Mouse (Mus musculus): ENCODE data around the gene C2cd2. TPM values are rescaled to one million over a fixed set of nuclear protein-coding genes. Genes with fewer than 3 reads are reported as not detected.

C2cd2 gene
- polyA plus RNA-seq, 1 experiment from 2014 or later = 14.7 TPM

- Histone ChIP-seq H3K4me2 (no peak overlapping the region), H3K4me1 (replicated peaks) (no peaks in the 10 kb centered on the region), H3K9me3 (no peaks in the 10 kb centered on the region), H3K27me3 (no peaks in the 10 kb centered on the region), H3K36me3 (no peaks in the 10 kb centered on the region), H3K9ac (no peak overlapping the region), H3K4me3 (no peak overlapping the region), H3K27ac (replicated peaks) (no peak overlapping the region)
- 90% methylated on average over 1 of the region's 1 CpGs for WGBS
- no peak for ATAC-seq (ENCODE audit: low read depth)
These were observed 53.0 kb downstream of the C2cd2 start for GRCm38 (mm10) chr16:97909356-97909755.

GRCm38 (mm10) chr16:97907496-97907895 lies 54.9 kb downstream of the C2cd2 start:
- 83% methylated on average over 6 of the region's 6 CpGs for WGBS

GRCm38 (mm10) chr16:97906337-97906736 lies 56.1 kb downstream of the C2cd2 start:
- no peak for ATAC-seq (ENCODE audit: low read depth)
- H3K4me1 ChIP-seq (replicated peaks) = no peaks in the 10 kb centered on the region
- no peaks in the 10 kb centered on the region for H3K9me3 ChIP-seq
- H3K4me2 ChIP-seq = no peak overlapping the region
- no peaks in the 10 kb centered on the region for H3K27me3 ChIP-seq
- no peaks in the 10 kb centered on the region for H3K36me3 ChIP-seq
- H3K9ac ChIP-seq = no peak overlapping the region
- H3K4me3 ChIP-seq = no peak overlapping the region
- H3K27ac ChIP-seq (replicated peaks) = no peak overlapping the region

More at GRCm38 (mm10) chr16:97907496-97907895, 54.9 kb downstream of the C2cd2 start:
- Histone ChIP-seq H3K9ac (no peak overlapping the region), H3K4me3 (no peak overlapping the region), H3K4me2 (no peak overlapping the region), H3K36me3 (no peaks in the 10 kb centered on the region), H3K9me3 (no peaks in the 10 kb centered on the region), H3K27ac (replicated peaks) (no peak overlapping the region), H3K4me1 (replicated peaks) (no peaks in the 10 kb centered on the region), H3K27me3 (no peaks in the 10 kb centered on the region)
- ATAC-seq (ENCODE audit: low read depth) = no peak

- H3K27ac ChIP-seq (replicated peaks) = no peak overlapping the region
- ATAC-seq (ENCODE audit: low read depth) = no peak
- 82% methylated on average over 2 of the region's 2 CpGs for WGBS
- no peaks in the 10 kb centered on the region for H3K9me3 ChIP-seq
- no peak overlapping the region for H3K9ac ChIP-seq
- no peak overlapping the region for H3K4me2 ChIP-seq
- no peaks in the 10 kb centered on the region for H3K4me1 ChIP-seq (replicated peaks)
- H3K27me3 ChIP-seq = no peaks in the 10 kb centered on the region
- no peaks in the 10 kb centered on the region for H3K36me3 ChIP-seq
- no peak overlapping the region for H3K4me3 ChIP-seq
These were observed 56.9 kb downstream of the C2cd2 start for GRCm38 (mm10) chr16:97905449-97905991.

- Histone ChIP-seq H3K4me2 (no peak overlapping the region), H3K27me3 (no peaks in the 10 kb centered on the region), H3K27ac (replicated peaks) (no peak overlapping the region), H3K9ac (no peak overlapping the region), H3K9me3 (no peaks in the 10 kb centered on the region), H3K4me3 (no peak overlapping the region), H3K36me3 (no peaks in the 10 kb centered on the region), H3K4me1 (replicated peaks) (no peaks in the 10 kb centered on the region)
- ATAC-seq (ENCODE audit: low read depth) = no peak
- WGBS = 84% methylated on average over 3 of the region's 3 CpGs
These were observed 58.4 kb downstream of the C2cd2 start for GRCm38 (mm10) chr16:97904035-97904434.

GRCm38 (mm10) chr16:97897346-97898024 lies 64.9 kb downstream of the C2cd2 start:
- Histone ChIP-seq H3K4me1 (replicated peaks) (0 out of 2 replicates have a peak, but pooled peaks cover 7% of the 10 kb centered on the region), H3K4me3 (no peak overlapping the region), H3K27me3 (no peaks in the 10 kb centered on the region), H3K9ac (no peak overlapping the region), H3K4me2 (no peak overlapping the region), H3K9me3 (no peaks in the 10 kb centered on the region), H3K27ac (replicated peaks) (no peak overlapping the region), H3K36me3 (no peaks in the 10 kb centered on the region)
- 84% methylated on average over 5 of the region's 5 CpGs for WGBS
- no peak for ATAC-seq (ENCODE audit: low read depth)

- H3K9me3 ChIP-seq = no peaks in the 10 kb centered on the region
- H3K4me1 ChIP-seq (replicated peaks) = no peaks in the 10 kb centered on the region
- H3K36me3 ChIP-seq = peaks cover 12% of the 10 kb centered on the region; the same call in 1 of the 2 replicates
- H3K27ac ChIP-seq (replicated peaks) = no peak overlapping the region
- H3K27me3 ChIP-seq = no peaks in the 10 kb centered on the region
- ATAC-seq (ENCODE audit: low read depth) = no peak
- H3K9ac ChIP-seq = no peak overlapping the region
- H3K4me2 ChIP-seq = no peak overlapping the region
- H3K4me3 ChIP-seq = no peak overlapping the region
These were observed 74.6 kb downstream of the C2cd2 start for GRCm38 (mm10) chr16:97887762-97888161.

- no peaks in the 10 kb centered on the region for H3K9me3 ChIP-seq
- H3K9ac ChIP-seq = no peak overlapping the region
- H3K4me2 ChIP-seq = no peak overlapping the region
- H3K27ac ChIP-seq (replicated peaks) = no peak overlapping the region
- 97% methylated on average over 1 of the region's 1 CpGs for WGBS
- H3K4me1 ChIP-seq (replicated peaks) = no peaks in the 10 kb centered on the region
- no peak overlapping the region for H3K4me3 ChIP-seq
- no peak for ATAC-seq (ENCODE audit: low read depth)
- peaks cover 17% of the 10 kb centered on the region; the same call in 1 of the 2 replicates for H3K36me3 ChIP-seq
- no peaks in the 10 kb centered on the region for H3K27me3 ChIP-seq
These were observed 78.7 kb downstream of the C2cd2 start for GRCm38 (mm10) chr16:97883696-97884095.

- Histone ChIP-seq H3K9me3 (no peaks in the 10 kb centered on the region), H3K36me3 (peaks cover 17% of the 10 kb centered on the region; the same call in 1 of the 2 replicates), H3K4me1 (replicated peaks) (no peaks in the 10 kb centered on the region), H3K27ac (replicated peaks) (no peak overlapping the region), H3K9ac (no peak overlapping the region), H3K27me3 (no peaks in the 10 kb centered on the region), H3K4me2 (no peak overlapping the region), H3K4me3 (no peak overlapping the region)
- no peak for ATAC-seq (ENCODE audit: low read depth)
These were observed 79.5 kb downstream of the C2cd2 start for GRCm38 (mm10) chr16:97882891-97883290.

GRCm38 (mm10) chr16:97879134-97879533 lies 83.3 kb downstream of the C2cd2 start:
- no peaks in the 10 kb centered on the region for H3K4me1 ChIP-seq (replicated peaks)
- H3K36me3 ChIP-seq = peaks cover 15% of the 10 kb centered on the region; the same call in 1 of the 2 replicates
- H3K4me2 ChIP-seq = no peak overlapping the region
- H3K9ac ChIP-seq = no peak overlapping the region
- WGBS = 95% methylated on average over 1 of the region's 1 CpGs
- no peaks in the 10 kb centered on the region for H3K27me3 ChIP-seq
- H3K4me3 ChIP-seq = no peak overlapping the region
- H3K9me3 ChIP-seq = no peaks in the 10 kb centered on the region
- no peak overlapping the region for H3K27ac ChIP-seq (replicated peaks)
- no peak for ATAC-seq (ENCODE audit: low read depth)

- Histone ChIP-seq H3K4me1 (replicated peaks) (no peaks in the 10 kb centered on the region), H3K27me3 (no peaks in the 10 kb centered on the region), H3K9me3 (no peaks in the 10 kb centered on the region), H3K27ac (replicated peaks) (no peak overlapping the region), H3K9ac (no peak overlapping the region), H3K36me3 (peaks cover 20% of the 10 kb centered on the region; the same call in 1 of the 2 replicates), H3K4me2 (no peak overlapping the region), H3K4me3 (no peak overlapping the region)
- ATAC-seq (ENCODE audit: low read depth) = no peak
- 92% methylated on average over 3 of the region's 3 CpGs for WGBS
These were observed 84.9 kb downstream of the C2cd2 start for GRCm38 (mm10) chr16:97877502-97877901.

- WGBS = 93% methylated on average over 4 of the region's 4 CpGs
These were observed 87.3 kb downstream of the C2cd2 start for GRCm38 (mm10) chr16:97875101-97875500.

GRCm38 (mm10) chr16:97874376-97874775 lies 88.0 kb downstream of the C2cd2 start:
- H3K9ac ChIP-seq = no peak overlapping the region
- H3K4me1 ChIP-seq (replicated peaks) = no peaks in the 10 kb centered on the region
- no peak overlapping the region for H3K27ac ChIP-seq (replicated peaks)
- WGBS = 63% methylated on average over 1 of the region's 1 CpGs
- H3K4me3 ChIP-seq = no peak overlapping the region
- 0 out of 2 replicates have a peak, but pooled peaks cover 21% of the 10 kb centered on the region for H3K36me3 ChIP-seq
- no peak for ATAC-seq (ENCODE audit: low read depth)
- H3K4me2 ChIP-seq = no peak overlapping the region
- no peaks in the 10 kb centered on the region for H3K27me3 ChIP-seq
- no peaks in the 10 kb centered on the region for H3K9me3 ChIP-seq

More at GRCm38 (mm10) chr16:97875101-97875500, 87.3 kb downstream of the C2cd2 start:
- no peak overlapping the region for H3K4me3 ChIP-seq
- H3K9me3 ChIP-seq = no peaks in the 10 kb centered on the region
- no peaks in the 10 kb centered on the region for H3K4me1 ChIP-seq (replicated peaks)
- 0 out of 2 replicates have a peak, but pooled peaks cover 17% of the 10 kb centered on the region for H3K36me3 ChIP-seq
- H3K27me3 ChIP-seq = no peaks in the 10 kb centered on the region
- no peak overlapping the region for H3K9ac ChIP-seq
- no peak overlapping the region for H3K27ac ChIP-seq (replicated peaks)
- ATAC-seq (ENCODE audit: low read depth) = no peak
- no peak overlapping the region for H3K4me2 ChIP-seq
